Mouse (Mus musculus) megakaryocyte, embryonic 14.5 days (primary cell): ENCODE data around the gene Vapa.

Experiments
- FLI1 ChIP-seq: IDR thresholded peaks from 2 replicates; pipeline ENCODE4 v1.6.1; 2012; ENCODE audit warnings: low read length, inconsistent platforms, mixed read lengths
- GATA1 ChIP-seq: IDR thresholded peaks from 3 replicates; pipeline ENCODE4 v1.6.1; 2012; ENCODE audit warnings: mixed read lengths, low read length, inconsistent platforms, borderline replicate concordance

DNA sequence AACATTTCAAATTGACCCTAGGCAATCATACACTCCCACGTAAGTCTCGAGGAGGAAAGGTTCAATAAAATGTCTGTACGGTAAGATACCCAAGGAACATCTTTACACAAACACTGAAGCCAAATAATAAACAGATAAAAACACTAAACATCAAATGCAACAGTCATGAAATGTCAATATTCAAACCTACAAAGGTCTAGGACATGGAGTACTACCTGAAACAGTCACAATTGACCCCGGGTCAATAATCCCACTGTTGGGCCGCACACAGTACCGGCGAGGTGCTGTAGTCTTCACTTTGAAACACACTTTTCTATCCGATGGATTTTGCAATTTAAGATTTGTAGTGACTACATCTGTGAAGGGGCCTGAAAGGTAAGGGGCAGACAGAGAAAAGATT lies 18.7 kb downstream of the Vapa start:
- TF ChIP-seq GATA1 (no peak), FLI1 (no peak)
